Mouse (Mus musculus) gastrocnemius, adult 8-10 months (tissue): ENCODE measurements around the gene Tmem143. TPM values are rescaled to one million over a fixed set of nuclear protein-coding genes. Genes with fewer than 3 reads are reported as not detected.
"Not testable (repeated sequence)": the region's sequence is repeated elsewhere in the genome, so short reads cannot be mapped to it uniquely, and the experiment has no call there.

Experiments used
- DNase-seq, 2 experiments: peaks; one replicate each; pipeline ENCODE4 v3.0.0; 2022; ENCODE audit warnings: low spot score in 2 of 2
- total RNA-seq, 4 experiments: library from RNA; stranded (reverse); gene quantifications; 2 replicates each; pipeline ENCODE4 v1.2.4; 2022

Tmem143 gene
- total RNA-seq, result 10 to 100 TPM; 52.6 to 67.7 (median 56.3) TPM

GRCm38 (mm10) chr7:45896517-45897257 lies at the start of gene Tmem143, which contains the start of gene Syngr4:
Gene Tmem143 (plus strand): TSS chr7:45896941.
Gene Syngr4 (minus strand): TSS chr7:45896714.
- DNase-seq, result peak; percentile 96 to 97

- DNase-seq, result no peak
Observed at GRCm38 (mm10) chr7:45848447-45849027, 48.2 kb upstream of the Tmem143 start.

GRCm38 (mm10) chr7:45850661-45851060 lies 46.1 kb upstream of the Tmem143 start:
- DNase-seq, result no peak

GRCm38 (mm10) chr7:45853089-45853488 lies 43.7 kb upstream of the Tmem143 start:
- DNase-seq, result no peak

- no peak for DNase-seq
Observed at GRCm38 (mm10) chr7:45856950-45857901, 39.5 kb upstream of the Tmem143 start.

GRCm38 (mm10) chr7:45859008-45859407 lies 37.7 kb upstream of the Tmem143 start:
- DNase-seq, result no peak

GRCm38 (mm10) chr7:45862804-45863203 lies 33.9 kb upstream of the Tmem143 start:
- DNase-seq, result no peak

- DNase-seq, result no peak
Observed at GRCm38 (mm10) chr7:45864435-45864834, 32.3 kb upstream of the Tmem143 start.

GRCm38 (mm10) chr7:45865925-45866910 lies 30.5 kb upstream of the Tmem143 start:
- DNase-seq, result peak; percentile 87 to 89

- DNase-seq, result no peak
Observed at GRCm38 (mm10) chr7:45867871-45868270, 28.9 kb upstream of the Tmem143 start.

GRCm38 (mm10) chr7:45869107-45869670 lies 27.6 kb upstream of the Tmem143 start:
- DNase-seq, result no peak

GRCm38 (mm10) chr7:45869787-45870186 lies 27.0 kb upstream of the Tmem143 start:
- DNase-seq, result no peak

GRCm38 (mm10) chr7:45870282-45871058 lies 26.3 kb upstream of the Tmem143 start:
- no peak for DNase-seq

- DNase-seq, result peak; percentile 73 to 82
Observed at GRCm38 (mm10) chr7:45872624-45873023, 24.1 kb upstream of the Tmem143 start, which contains the start of gene Kdelr1. Gene Kdelr1 (plus strand): TSS chr7:45872772.

GRCm38 (mm10) chr7:45873061-45873947 lies 23.4 kb upstream of the Tmem143 start:
- DNase-seq, result peak in 1 of 2 experiments; percentile 17

GRCm38 (mm10) chr7:45876895-45877294 lies 19.8 kb upstream of the Tmem143 start:
- no peak for DNase-seq

GRCm38 (mm10) chr7:45878278-45878677 lies 18.5 kb upstream of the Tmem143 start, which contains the start of gene Grin2d:
Gene Grin2d (minus strand): TSS chr7:45878378.
- not testable (repeated sequence) for DNase-seq

GRCm38 (mm10) chr7:45880531-45880930 lies 16.2 kb upstream of the Tmem143 start:
- no peak for DNase-seq
